Mouse (Mus musculus) cerebellum, adult 11 months (tissue): ENCODE measurements at regions not wholly inside any gene's neighbourhood (a gene's known extent, or its start where the extent isn't known, plus 50 kb on each side); places are given as distances from the start of the nearest gene placed in this dataset.

Source experiments
- DNase-seq: peaks from one replicate; pipeline ENCODE4 v3.0.0; 2022

- DNase-seq: no peak
Observed at GRCm38 (mm10) chr8:34447880-34448830, 336.6 kb upstream of the Gm10131 start.

- DNase-seq: no peak
Observed at GRCm38 (mm10) chr8:34442688-34443087, 331.2 kb upstream of the Gm10131 start.

- no peak for DNase-seq
Observed at GRCm38 (mm10) chr8:34441756-34442155, 330.2 kb upstream of the Gm10131 start.

- no peak for DNase-seq
Observed at GRCm38 (mm10) chr8:34440771-34441170, 329.2 kb upstream of the Gm10131 start.

DNA sequence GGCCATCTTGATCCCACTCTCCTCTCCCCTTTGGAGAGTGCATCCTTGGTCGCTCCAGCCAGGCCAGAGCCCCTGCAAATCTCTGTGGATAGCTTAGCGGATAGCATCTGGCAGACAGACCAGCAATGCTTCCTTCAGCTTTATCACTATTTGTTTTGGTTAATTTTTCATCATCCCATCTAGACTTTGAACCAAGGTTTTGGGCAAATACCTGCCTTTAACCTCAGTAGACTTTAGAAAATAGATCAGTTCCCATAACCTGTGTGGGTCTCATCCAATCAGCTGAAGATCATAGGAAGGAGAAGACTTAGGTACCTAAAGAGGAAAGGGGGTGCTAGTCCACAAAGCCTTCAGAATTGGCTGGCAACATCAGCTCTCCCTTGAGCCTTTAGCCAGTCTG, 327.2 kb upstream of the Gm10131 start:
- DNase-seq: no peak

DNA sequence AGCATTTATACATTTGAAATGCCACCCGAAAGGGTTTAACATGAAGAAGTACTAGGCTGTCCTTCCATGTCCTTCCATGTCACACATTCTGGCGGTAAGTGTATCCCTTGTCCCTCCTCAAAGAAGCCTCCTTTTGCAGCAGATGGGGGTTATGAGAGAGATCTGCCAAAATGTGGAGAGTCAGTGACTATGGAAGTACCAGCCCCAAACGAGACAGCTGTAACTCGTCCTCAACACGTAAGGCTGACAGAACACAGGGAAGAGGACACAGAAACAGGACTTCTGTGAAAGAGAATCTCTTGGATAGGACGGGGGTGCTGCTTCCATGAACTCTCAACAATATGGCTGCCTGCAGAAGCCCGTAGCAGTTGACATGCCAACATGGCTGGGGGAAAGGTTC, 320.4 kb upstream of the Gm10131 start:
- no peak for DNase-seq

DNA sequence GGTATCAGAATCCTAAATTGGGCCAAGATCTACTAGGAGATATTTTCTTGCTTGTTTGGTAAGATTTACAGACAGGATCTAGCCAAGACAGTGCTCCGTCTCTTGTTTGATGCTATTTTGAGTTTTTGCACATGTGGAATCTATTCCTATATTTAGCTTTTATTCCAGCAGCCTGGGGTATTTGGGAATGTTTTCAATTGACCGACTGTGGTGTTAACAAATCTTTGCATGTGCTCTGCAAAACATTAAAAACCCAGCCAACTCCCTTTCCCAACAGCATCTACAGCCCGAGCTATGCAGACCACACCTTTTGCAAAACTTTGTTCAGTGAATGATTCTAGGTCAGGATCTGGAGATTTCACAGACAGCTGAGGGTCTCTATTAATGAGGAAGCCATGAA, 317.7 kb upstream of the Gm10131 start:
- DNase-seq: no peak

GRCm38 (mm10) chr8:34401571-34401970, 290.0 kb upstream of the Gm10131 start:
- DNase-seq: no peak

DNA sequence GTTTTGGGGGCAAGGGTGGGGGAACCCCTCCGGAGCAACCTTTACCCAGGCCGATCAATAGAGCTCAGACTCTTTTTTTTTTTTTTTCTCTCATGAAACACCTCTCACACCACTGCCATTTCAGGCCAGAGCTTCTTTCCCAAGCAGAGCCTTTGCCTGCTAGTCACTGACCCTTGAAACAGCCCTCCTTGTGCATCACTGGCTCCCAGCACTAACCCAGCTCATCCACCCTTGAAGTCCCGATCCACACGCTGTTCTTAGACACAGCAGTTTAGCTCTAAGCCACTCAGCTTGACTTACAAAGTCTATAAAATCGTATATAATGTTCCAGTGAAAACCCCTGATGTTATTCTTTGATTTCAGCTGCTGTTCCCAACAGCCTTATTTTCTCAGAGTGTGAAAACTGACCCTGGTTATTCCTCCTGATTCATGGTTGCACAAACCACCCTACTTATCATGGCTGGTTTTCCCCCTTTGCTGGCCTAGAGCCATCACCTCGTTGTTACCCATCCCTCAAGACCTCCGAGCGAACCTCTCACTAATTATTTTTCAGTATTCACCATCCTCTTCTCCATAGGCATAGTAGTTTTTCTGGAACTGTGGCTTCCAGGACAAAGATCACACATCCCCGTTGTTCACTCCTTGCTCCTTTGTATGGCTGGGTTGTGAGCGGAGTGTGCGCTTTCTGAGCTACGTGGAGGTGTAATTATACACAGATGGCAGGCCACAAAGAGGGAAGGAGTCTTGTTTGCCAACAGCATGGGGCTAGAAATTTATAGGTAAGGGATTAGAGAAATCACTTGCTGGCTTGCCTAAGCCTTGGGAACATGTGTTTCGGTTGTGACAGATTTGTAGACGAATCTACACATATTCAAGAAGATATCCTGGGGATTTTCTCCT, 287.6 kb upstream of the Gm10131 start:
- no peak for DNase-seq

DNA sequence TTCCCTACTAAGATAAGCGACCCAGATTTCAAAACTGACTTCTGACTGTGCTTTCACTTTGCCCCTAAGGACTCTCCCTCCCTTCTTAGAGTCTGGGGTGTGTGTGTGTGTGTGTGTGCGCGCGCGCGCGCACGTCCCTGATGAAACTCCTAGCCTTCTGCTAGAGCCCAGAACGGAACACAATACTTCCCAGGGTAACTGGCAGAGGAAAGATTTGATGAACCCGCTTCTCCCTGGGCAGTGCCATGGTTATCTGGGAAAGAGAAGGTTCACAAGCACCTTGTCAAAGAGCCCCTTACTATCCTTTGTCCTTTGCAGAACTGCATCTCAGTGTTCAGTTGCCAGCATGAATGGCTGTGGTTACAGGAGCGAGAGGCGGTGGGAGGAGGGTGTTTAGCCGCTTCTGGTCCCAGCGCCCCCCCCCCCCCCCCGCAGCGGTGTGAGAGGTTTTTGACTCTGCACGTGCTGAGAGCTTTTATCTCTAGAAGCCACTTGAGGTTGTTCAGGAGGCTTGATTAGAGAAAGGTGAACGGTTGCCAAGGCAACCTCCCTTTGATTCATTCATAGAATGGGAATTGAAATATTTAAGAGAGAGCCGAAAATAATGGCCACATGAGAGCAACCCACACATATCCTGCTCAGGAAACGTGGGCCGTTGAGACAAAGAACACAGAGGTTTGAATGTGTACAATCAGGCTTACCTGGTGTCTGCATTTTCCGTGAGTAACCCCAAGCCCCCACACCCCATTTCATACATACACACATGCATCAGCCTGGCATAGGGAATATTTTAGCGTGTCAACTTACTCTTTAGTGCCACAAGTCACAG, 286.3 kb upstream of the Gm10131 start:
- DNase-seq: no peak

- no peak for DNase-seq
Observed at GRCm38 (mm10) chr8:34397225-34397582, 285.7 kb upstream of the Gm10131 start.

- DNase-seq: peak; percentile 64
Observed at GRCm38 (mm10) chr8:34392981-34393828, 281.7 kb upstream of the Gm10131 start.

- peak; percentile 10 for DNase-seq
Observed at GRCm38 (mm10) chr8:34392208-34392980, 280.9 kb upstream of the Gm10131 start.

- DNase-seq: no peak
Observed at GRCm38 (mm10) chr8:34385806-34386439, 274.4 kb upstream of the Gm10131 start.

- DNase-seq: no peak
Observed at GRCm38 (mm10) chr8:34380615-34381014, 269.1 kb upstream of the Gm10131 start.

- no peak for DNase-seq
Observed at GRCm38 (mm10) chr8:34377154-34377553, 265.6 kb upstream of the Gm10131 start.

- DNase-seq: no peak
Observed at GRCm38 (mm10) chr8:34374242-34374641, 262.7 kb upstream of the Gm10131 start.

GRCm38 (mm10) chr8:34372666-34372980, 261.1 kb upstream of the Gm10131 start:
- DNase-seq: no peak

- DNase-seq: no peak
Observed at GRCm38 (mm10) chr8:34371973-34372665, 260.6 kb upstream of the Gm10131 start.

DNA sequence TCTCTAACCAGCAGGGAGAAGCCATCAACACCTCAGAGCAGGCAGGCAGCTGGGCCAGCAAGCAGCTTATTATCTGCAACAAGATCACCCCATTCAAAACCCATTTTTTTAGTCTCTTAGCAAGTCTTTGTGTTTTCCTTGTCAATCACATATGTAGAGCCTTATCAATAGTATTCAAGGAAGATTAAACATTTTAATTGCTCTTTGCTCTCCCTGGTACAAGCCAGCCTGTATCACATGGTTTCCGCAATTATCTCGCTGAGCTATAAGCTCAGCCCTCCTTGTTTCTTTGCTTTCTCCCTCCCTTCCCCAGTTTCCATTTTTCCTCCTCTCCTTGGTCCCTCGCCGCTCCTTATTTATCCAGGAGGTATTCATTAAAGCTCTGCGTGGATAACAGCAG, 259.9 kb upstream of the Gm10131 start:
- DNase-seq: no peak
